Mouse (Mus musculus): ENCODE measurements around the gene Kctd11. TPM values are rescaled to one million over a fixed set of nuclear protein-coding genes. Genes with fewer than 3 reads are reported as not detected.

The Kctd11 gene
- 11.8 and 13.5 TPM in 2 replicates for polyA plus RNA-seq (2012; rRNA removed; ENCODE audit: low replicate concordance)

DNA sequence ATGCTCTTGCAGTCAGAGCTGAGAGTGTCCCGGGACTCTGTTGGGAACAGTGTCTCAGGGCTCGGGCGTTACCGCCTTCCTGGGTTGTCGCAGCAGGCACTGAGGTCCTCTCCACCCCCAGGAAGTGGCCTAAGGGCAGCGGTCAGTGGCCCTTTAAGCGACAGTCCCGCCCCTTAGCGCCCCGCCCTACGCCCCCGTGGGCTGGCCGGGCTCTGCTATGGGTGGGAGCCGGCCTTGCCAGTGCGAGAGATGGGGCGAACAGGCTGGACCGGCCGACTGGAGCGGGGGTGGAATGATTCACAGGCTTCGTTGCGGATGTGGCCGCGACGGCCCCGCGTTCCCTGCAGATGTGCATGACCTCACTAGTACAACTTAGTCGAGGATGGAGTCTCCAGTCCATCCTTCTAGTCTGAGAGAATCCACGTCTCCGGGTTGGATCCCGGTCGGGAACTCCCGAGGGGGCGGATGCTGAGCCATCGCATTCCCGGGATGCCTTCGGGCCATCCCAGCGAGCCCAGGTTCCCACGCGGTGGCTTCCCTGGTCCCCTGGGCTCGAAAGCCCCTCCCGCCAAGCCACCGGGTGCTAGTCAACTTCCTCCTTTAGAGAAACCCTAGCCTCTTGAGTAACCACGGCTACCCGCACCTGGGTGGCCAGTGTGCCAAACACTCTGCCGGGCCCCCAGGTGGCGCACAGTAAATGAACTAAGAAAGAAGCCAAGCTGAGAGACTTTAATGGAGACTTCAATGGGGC lies at the start of gene Kctd11:
Kctd11 (minus strand) TSS at position 554 of the 751 bp plus-strand sequence.

DNA sequence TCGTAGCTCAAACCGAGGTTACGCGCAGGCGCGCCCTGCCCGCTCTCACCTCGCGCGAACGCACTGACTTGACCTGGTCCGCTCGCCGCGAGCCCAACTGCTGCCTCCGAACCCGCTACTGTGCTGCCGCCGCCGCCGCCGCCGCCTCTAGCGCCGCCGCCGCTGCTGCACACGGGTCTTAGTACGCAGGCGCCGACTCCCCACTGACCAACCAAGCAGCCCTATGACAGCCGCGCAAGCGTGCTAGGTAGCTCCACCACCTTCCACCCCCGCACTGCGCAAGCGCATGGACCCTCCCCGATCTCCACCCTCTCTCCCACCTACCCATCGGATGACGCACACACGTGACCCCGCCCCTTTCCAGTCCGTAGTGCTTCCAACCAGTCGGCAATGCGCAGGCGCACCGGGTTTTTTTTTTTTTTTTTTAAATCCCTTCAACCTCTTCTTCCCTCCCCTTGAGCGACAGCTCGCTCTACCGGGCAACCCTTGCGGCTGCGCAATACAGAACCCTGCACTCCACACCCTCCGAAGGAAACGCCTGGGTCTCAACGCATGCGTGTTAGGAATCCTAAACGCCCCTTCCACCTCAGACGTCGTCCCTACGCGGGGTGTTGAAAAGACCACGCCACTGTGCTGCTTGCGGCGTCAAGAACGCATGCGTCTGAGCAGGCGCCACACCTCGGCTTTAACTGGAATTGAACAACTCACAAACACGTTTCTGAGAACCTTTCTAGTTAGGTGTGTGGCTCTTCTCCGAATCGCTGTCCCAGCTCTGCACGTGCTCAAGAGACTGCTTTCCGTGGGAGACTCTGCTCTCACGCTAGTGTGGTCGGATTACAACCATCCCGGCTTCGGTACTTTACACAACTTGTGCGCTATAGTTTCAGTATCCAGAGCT lies 40.2 kb upstream of the Kctd11 start, which contains the start of gene Eif5a:
Eif5a (minus strand) TSS at position 845 of the 898 bp plus-strand sequence.

DNA sequence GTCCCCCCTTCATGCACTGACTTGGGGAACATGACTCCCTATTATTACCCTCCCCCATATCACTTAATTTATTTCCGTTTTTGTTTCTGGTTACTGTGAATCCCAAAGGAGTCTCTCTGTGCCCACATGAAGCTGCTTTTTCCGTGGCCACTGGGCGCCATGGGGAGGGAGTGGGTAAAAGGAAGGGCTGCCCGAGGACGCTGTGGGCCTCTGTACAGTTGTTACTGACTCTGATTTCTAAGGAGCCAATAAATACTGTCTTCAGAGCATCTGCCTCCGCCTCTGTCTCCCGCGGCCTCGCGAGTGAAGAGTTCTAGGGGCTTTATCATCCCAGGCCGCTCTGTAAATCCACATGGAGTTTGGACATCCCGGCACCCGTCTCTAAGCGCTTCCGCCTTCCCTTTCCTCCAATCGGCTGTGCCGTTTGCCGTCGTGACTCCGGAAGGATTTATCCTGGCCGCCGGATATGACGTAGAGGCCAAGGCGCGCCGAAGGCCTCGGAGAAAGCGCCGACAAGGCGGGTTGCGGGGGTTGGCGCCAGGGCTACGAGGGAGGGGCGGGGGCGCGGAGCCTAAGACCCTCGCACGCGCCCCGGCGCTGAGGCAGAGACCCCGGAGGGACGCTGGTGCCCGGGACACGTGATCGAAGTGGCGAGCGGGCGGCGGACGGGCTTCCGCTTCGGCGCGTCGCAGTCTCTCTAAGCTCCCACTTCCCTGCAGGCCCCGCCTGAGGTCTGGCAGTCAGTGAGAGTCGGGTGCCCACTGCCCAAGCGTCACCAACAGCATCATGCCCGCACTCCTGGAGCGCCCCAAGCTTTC lies 32.6 kb upstream of the Kctd11 start, which contains the start of gene Gps2:
Gps2 (plus strand) TSS at position 335 of the 818 bp plus-strand sequence.

DNA sequence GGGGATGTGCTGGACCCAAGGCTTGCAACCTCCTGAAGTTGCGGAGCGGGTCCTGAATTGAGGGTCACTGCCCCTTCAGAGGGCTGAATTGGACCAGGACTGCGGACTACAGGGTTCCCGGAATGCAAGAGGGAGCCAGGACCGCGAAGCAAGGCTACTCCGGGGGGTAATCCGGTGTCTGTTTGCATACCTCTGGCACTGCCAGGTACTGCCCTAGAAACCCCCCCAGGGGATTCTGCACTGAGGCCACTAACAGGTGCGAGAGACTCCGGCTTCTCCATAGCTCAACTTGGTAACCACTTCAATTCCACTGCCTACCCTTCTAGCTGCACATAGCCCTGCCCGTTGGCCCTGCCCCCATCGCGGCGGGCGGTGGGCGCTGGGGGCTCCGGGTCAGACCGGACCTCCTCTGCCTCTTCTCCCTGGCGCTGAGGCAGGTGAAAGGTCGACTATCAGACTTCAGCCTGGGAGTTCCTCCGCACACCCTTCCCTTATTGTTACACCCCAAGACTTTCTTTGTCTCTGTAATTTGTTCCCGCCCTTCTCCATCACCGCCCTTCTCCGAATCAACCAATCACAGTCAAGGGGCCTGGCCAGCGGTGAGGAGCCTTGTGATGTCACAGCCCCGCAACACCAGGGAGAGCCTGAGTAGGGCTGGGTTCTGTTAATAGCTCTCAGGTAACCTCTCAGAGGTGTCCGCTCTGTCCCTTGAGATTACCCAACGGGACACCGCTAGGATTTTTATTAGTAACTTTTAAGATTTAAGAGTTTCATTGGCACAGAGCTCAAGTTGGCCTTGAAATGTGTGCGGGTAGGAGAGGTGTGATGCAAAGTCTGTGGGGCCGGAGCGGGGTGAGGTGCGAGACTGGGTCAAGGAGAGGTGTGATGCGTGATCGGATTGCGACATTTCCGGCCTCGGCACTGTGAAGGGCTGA lies 19.5 kb upstream of the Kctd11 start, which contains the start of the genes 2810408A11Rik and Neurl4:
2810408A11Rik (minus strand) TSS at position 517 of the 935 bp plus-strand sequence.
Neurl4 (plus strand) TSS at position 602 of the 935 bp plus-strand sequence.

DNA sequence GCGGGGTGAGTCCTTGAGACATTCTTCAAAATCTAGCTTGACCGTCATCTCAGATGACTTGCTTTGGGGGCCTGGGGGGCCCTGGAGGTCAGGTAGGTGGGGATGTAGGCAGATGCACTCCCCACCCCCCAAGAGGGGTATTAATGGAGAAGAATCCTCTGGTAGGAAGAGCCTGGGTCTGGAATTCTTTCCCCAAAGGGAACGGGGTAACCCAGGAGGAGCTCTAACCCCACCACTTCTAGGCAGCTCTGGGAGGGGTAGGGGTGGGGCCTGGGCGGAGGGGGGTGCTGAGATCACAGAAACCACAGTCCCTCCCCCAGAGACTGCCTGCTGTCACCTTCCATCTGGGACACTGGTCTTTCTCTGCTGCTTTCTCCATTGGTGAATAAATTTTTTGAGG lies 14.1 kb upstream of the Kctd11 start, which contains the start of gene Acap1:
Acap1 (minus strand) TSS at position 249 of the 400 bp plus-strand sequence.

GRCm38 (mm10) chr11:69877878-69878277 lies 3.3 kb downstream of the Kctd11 start, which contains the start of gene Tmem95:
TSS of gene Tmem95 (minus strand) at chr11:69878018.

DNA sequence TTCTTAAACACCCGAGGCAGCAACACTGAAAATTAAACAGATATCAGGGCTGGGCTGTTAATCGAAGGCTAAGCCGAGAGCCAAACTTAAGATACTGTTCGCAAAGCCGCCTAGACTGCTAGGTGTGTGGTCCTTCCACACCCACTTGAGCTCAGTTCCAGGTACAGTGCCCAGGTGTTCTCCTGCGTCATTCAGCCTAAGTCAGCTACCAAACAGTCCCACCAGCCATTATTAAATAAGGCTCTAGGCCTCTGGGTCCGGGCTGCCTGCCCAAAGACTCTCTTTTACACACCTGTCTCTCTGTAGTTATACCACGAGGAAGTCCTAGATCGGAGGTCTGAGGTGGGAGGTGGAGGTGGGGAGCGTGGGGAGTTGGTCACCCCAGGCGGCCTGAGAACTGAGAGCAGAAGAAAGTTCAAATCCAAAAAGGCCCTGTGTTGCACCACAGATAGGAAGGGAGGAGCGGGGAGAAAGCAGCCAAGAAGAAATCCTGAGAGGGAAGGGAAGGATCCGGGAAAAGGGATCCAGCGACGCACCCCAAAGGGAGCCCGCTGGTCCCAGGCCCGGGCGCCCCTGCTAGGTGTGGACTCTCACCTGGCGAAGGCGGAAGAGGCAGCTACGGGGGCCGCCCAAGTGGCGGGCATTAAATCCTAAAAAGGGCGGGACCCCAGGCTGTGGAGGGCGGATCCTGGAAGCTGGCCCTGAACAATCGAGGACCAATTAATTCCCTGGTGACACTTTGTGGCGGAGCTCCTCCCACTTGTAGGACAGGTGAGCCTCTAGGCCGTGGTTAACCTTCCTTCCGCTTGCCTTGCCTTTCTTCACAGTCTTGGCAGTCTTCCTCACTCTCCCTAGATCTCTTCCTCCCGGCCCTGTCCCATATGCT lies 22.9 kb downstream of the Kctd11 start, which contains the start of gene Tnk1:
Tnk1 (minus strand) TSS at position 618 of the 886 bp plus-strand sequence.

DNA sequence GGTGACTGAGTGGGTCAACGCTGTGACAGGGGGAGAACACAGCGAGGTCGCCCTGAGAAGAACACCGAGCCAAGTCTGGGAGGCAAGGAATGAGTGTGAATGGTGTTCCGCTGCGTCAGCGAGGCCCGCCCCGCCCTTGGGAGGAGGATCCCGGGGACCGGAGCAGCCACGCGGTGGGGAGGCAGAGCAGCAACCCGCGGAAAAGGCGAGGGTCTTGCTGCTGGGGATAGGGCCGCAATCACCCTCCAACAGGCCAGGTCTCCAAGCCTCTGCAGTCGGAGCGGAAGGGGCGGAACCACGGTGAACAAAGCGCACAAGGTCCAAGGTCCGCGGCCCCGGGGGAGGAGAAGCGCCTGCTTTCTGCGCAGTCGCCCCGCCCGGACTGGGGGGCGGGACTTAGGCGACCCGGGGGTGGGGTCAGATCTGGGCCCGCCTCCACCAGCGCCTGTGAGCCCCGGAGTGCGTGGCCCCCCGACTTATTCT lies 35.0 kb downstream of the Kctd11 start, which contains the start of gene Plscr3:
Plscr3 (plus strand) TSS at position 179 of the 483 bp plus-strand sequence.

DNA sequence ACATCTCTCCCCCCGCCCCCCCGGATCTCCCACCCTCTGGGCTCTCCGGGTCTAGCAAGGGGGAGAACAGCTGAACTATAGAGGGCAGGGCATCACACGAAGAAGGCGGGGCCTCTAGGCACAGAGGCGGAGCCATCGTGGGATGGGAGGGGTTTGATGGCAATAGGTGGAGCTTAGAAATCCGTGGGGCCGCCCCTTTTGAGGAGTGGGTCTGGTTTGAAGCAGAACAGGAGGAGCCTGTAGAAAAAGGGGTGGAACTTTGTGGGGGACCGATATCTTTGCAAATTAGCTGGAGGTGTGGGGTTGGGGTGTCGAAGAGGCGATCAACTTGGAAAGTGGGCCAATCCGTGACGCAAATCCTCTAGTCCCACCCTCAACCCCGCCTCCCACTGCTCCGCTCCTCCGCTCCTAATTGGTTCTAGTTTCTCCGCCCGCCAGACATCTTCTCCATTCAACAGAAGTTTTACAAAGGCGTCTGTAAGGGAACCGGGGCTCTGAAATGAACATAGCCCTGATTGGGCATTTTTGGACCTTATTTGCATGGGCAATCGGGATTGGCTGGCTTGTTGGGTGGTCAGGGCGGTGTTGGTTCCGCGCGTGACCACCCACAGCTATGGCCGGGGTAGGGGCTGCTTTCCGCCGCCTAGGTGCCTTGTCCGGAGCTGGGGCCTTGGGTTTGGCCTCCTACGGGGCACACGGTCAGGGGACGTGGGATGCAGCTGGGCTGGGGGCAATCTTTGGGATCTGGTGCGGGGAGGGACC lies 43.1 kb downstream of the Kctd11 start, which contains the start of gene Tmem256:
Tmem256 (plus strand) TSS at position 563 of the 762 bp plus-strand sequence.

DNA sequence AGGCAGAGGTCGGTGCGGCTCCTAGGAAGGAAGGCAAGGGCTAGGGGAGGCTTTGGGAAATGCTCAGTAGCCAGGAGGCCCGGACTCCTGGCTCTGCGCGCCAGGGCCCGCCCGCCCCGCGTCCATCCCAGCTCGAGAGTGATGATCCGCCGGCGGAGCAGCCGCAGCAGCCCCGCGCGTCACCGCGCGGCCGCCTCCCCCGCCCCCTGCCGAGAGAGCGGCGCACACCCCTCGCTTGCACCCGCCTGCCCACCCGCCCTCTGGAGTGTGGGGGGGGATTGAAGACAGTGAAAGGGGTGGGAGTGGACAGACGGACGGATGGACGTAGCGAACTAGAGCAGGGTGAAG lies 43.6 kb downstream of the Kctd11 start, which contains the start of gene Nlgn2:
Nlgn2 (minus strand) TSS at position 181 of the 348 bp plus-strand sequence.

Other genes with a start within 250 kb of the Kctd11 start
- gene Fxr2, start 248.4 kb downstream of the Kctd11 start, polyA plus RNA-seq (2012; rRNA removed; ENCODE audit: low replicate concordance): 50.5 and 57.2 TPM in 2 replicates
- gene Sox15, start 226.1 kb downstream of the Kctd11 start, polyA plus RNA-seq (2012; rRNA removed; ENCODE audit: low replicate concordance): 0.66 and 1.1 TPM in 2 replicates
- 139 and 176 TPM in 2 replicates for gene Mpdu1, start 218.8 kb downstream of the Kctd11 start, polyA plus RNA-seq (2012; rRNA removed; ENCODE audit: low replicate concordance)
- 76.8 and 80.0 TPM in 2 replicates for gene Cd68, start 215.3 kb downstream of the Kctd11 start, polyA plus RNA-seq (2012; rRNA removed; ENCODE audit: low replicate concordance)
- 199 and 324 TPM in 2 replicates for gene Eif4a1, start 209.0 kb downstream of the Kctd11 start, polyA plus RNA-seq (2012; rRNA removed; ENCODE audit: low replicate concordance)
- gene Senp3, start 199.3 kb downstream of the Kctd11 start, polyA plus RNA-seq (2012; rRNA removed; ENCODE audit: low replicate concordance): 40.2 and 91.5 TPM in 2 replicates
- gene Tnfsf13, start 195.6 kb downstream of the Kctd11 start, polyA plus RNA-seq (2012; rRNA removed; ENCODE audit: low replicate concordance): 5.2 and 9.5 TPM in 2 replicates
- 48.2 and 64.3 TPM in 2 replicates for gene Tnfsf12, start 185.6 kb downstream of the Kctd11 start, polyA plus RNA-seq (2012; rRNA removed; ENCODE audit: low replicate concordance)
- 8.4 and 11.1 TPM in 2 replicates for gene Tnfsfm13, start 185.3 kb downstream of the Kctd11 start, polyA plus RNA-seq (2012; rRNA removed; ENCODE audit: low replicate concordance)
- 18.0 and 27.0 TPM in 2 replicates for gene Polr2a, start 122.8 kb downstream of the Kctd11 start, polyA plus RNA-seq (2012; rRNA removed; ENCODE audit: low replicate concordance)
- not detected in 2 replicates for gene Slc35g3, start 119.4 kb downstream of the Kctd11 start, polyA plus RNA-seq (2012; rRNA removed; ENCODE audit: low replicate concordance)
- gene Zbtb4, start 115.5 kb downstream of the Kctd11 start, polyA plus RNA-seq (2012; rRNA removed; ENCODE audit: low replicate concordance): 47.2 and 88.9 TPM in 2 replicates
- 14.0 and 38.5 TPM in 2 replicates for gene Chrnb1, start 85.5 kb downstream of the Kctd11 start, polyA plus RNA-seq (2012; rRNA removed; ENCODE audit: low replicate concordance)
- gene Fgf11, start 79.5 kb downstream of the Kctd11 start, polyA plus RNA-seq (2012; rRNA removed; ENCODE audit: low replicate concordance): 11.4 and 13.5 TPM in 2 replicates
- gene Tmem102, start 75.8 kb downstream of the Kctd11 start, polyA plus RNA-seq (2012; rRNA removed; ENCODE audit: low replicate concordance): 4.5 and 10.8 TPM in 2 replicates
- gene Gm39566, start 66.1 kb downstream of the Kctd11 start, polyA plus RNA-seq (2012; rRNA removed; ENCODE audit: low replicate concordance): not detected in 2 replicates
- not detected in 2 replicates for gene Spem2, start 62.9 kb downstream of the Kctd11 start, polyA plus RNA-seq (2012; rRNA removed; ENCODE audit: low replicate concordance)
- gene Spem1, start 59.2 kb downstream of the Kctd11 start, polyA plus RNA-seq (2012; rRNA removed; ENCODE audit: low replicate concordance): 0.19 and 0.35 TPM in 2 replicates
- gene Nlgn2, start 43.6 kb downstream of the Kctd11 start, polyA plus RNA-seq (2012; rRNA removed; ENCODE audit: low replicate concordance): 23.5 and 39.4 TPM in 2 replicates
- gene Tmem256, start 42.9 kb downstream of the Kctd11 start, polyA plus RNA-seq (2012; rRNA removed; ENCODE audit: low replicate concordance): 180 and 280 TPM in 2 replicates
- 125 and 161 TPM in 2 replicates for gene Plscr3, start 35.0 kb downstream of the Kctd11 start, polyA plus RNA-seq (2012; rRNA removed; ENCODE audit: low replicate concordance)
- 11.8 and 14.1 TPM in 2 replicates for gene Tnk1, start 22.7 kb downstream of the Kctd11 start, polyA plus RNA-seq (2012; rRNA removed; ENCODE audit: low replicate concordance)
- gene Tmem95, start 3.4 kb downstream of the Kctd11 start, polyA plus RNA-seq (2012; rRNA removed; ENCODE audit: low replicate concordance): not detected in 2 replicates
- gene Acap1, start 14.1 kb upstream of the Kctd11 start, polyA plus RNA-seq (2012; rRNA removed; ENCODE audit: low replicate concordance): 40.3 and 80.4 TPM in 2 replicates
- 0.80 and 1.1 TPM in 2 replicates for gene 2810408A11Rik, start 19.6 kb upstream of the Kctd11 start, polyA plus RNA-seq (2012; rRNA removed; ENCODE audit: low replicate concordance)
- 44.0 and 45.9 TPM in 2 replicates for gene Neurl4, start 19.7 kb upstream of the Kctd11 start, polyA plus RNA-seq (2012; rRNA removed; ENCODE audit: low replicate concordance)
- 130 and 139 TPM in 2 replicates for gene Gps2, start 32.5 kb upstream of the Kctd11 start, polyA plus RNA-seq (2012; rRNA removed; ENCODE audit: low replicate concordance)
- 301 and 469 TPM in 2 replicates for gene Eif5a, start 40.6 kb upstream of the Kctd11 start, polyA plus RNA-seq (2012; rRNA removed; ENCODE audit: low replicate concordance)
- gene Ybx2, start 54.4 kb upstream of the Kctd11 start, polyA plus RNA-seq (2012; rRNA removed; ENCODE audit: low replicate concordance): 24.9 and 28.8 TPM in 2 replicates
- 238 and 400 TPM in 2 replicates for gene Slc2a4, start 66.8 kb upstream of the Kctd11 start, polyA plus RNA-seq (2012; rRNA removed; ENCODE audit: low replicate concordance)
- gene Cldn7, start 83.4 kb upstream of the Kctd11 start, polyA plus RNA-seq (2012; rRNA removed; ENCODE audit: low replicate concordance): 18.2 and 18.6 TPM in 2 replicates
- 110 and 163 TPM in 2 replicates for gene Ctdnep1, start 99.8 kb upstream of the Kctd11 start, polyA plus RNA-seq (2012; rRNA removed; ENCODE audit: low replicate concordance)
- 55.0 and 105 TPM in 2 replicates for gene Elp5, start 101.1 kb upstream of the Kctd11 start, polyA plus RNA-seq (2012; rRNA removed; ENCODE audit: low replicate concordance)
- gene Gabarap, start 109.7 kb upstream of the Kctd11 start, polyA plus RNA-seq (2012; rRNA removed; ENCODE audit: low replicate concordance): 358 and 921 TPM in 2 replicates
- gene Phf23, start 114.4 kb upstream of the Kctd11 start, polyA plus RNA-seq (2012; rRNA removed; ENCODE audit: low replicate concordance): 21.3 and 23.1 TPM in 2 replicates
- gene Dvl2, start 119.2 kb upstream of the Kctd11 start, polyA plus RNA-seq (2012; rRNA removed; ENCODE audit: low replicate concordance): 15.5 and 26.3 TPM in 2 replicates
- gene Acadvl, start 134.0 kb upstream of the Kctd11 start, polyA plus RNA-seq (2012; rRNA removed; ENCODE audit: low replicate concordance): 171 and 264 TPM in 2 replicates
- 22.3 and 22.8 TPM in 2 replicates for gene Dlg4, start 135.5 kb upstream of the Kctd11 start, polyA plus RNA-seq (2012; rRNA removed; ENCODE audit: low replicate concordance)
- 2.4 TPM in 1 of 2 replicates, not detected in the other for gene Asgr1, start 172.7 kb upstream of the Kctd11 start, polyA plus RNA-seq (2012; rRNA removed; ENCODE audit: low replicate concordance)
- 3.7 and 5.9 TPM in 2 replicates for gene Asgr2, start 211.2 kb upstream of the Kctd11 start, polyA plus RNA-seq (2012; rRNA removed; ENCODE audit: low replicate concordance)
- 23.2 and 54.4 TPM in 2 replicates for gene Mgl2, start 248.9 kb upstream of the Kctd11 start, polyA plus RNA-seq (2012; rRNA removed; ENCODE audit: low replicate concordance)